Mouse (Mus musculus) macrophage (primary cell): ENCODE measurements around the gene Ubash3a. TPM values are rescaled to one million over a fixed set of nuclear protein-coding genes. Genes with fewer than 3 reads are reported as not detected.

Source experiments
- H3K27ac ChIP-seq: fragments of 350-480 bp; formaldehyde crosslinking; 2 replicates; pipeline ENCODE4 v1.9.0; 2021
- H3K36me3 ChIP-seq: fragments of 350-480 bp; formaldehyde crosslinking; 2 replicates; pipeline ENCODE4 v1.9.0; 2021; ENCODE audit errors: inconsistent target
- H3K4me3 ChIP-seq: fragments of 350-480 bp; formaldehyde crosslinking; 2 replicates; pipeline ENCODE4 v1.9.0; 2021; ENCODE audit errors: inconsistent target
- H3K79me2 ChIP-seq: fragments of 350-480 bp; formaldehyde crosslinking; 2 replicates; pipeline ENCODE4 v1.9.0; 2021; ENCODE audit errors: inconsistent target
- WGBS: methylation state at CpG from one replicate; pipeline ENCODE4 v1.1.7; 2026; ENCODE audit warnings: inconsistent platforms; ENCODE audit not compliant: missing documents; 5-methylcytosine and 5-hydroxymethylcytosine counted together
- polyA plus RNA-seq: library from polyadenylated mRNA; stranded (reverse); fragments of 250-400 nt; gene quantifications from 3 replicates; pipeline ENCODE4 v1.2.4, GENCODE M21; 2018; ENCODE audit warnings: inconsistent platforms

Gene Ubash3a
- polyA plus RNA-seq, 1 experiment from 2014 or later, result 0.24 TPM

- 90% methylated on average over 8 of the region's 8 CpGs for WGBS
- no peaks in the 10 kb centered on the region for H3K36me3 ChIP-seq
Observed at GRCm38 (mm10) chr17:31232251-31233010, 24.8 kb downstream of the Ubash3a start.

GRCm38 (mm10) chr17:31235915-31236314 lies 28.2 kb downstream of the Ubash3a start:
- no peaks in the 10 kb centered on the region for H3K36me3 ChIP-seq

More at GRCm38 (mm10) chr17:31232251-31233010, 24.8 kb downstream of the Ubash3a start:
- no peak overlapping the region for H3K27ac ChIP-seq
- no peaks in the 10 kb centered on the region for H3K79me2 ChIP-seq
- no peak overlapping the region for H3K4me3 ChIP-seq

GRCm38 (mm10) chr17:31238234-31239020 lies 30.8 kb downstream of the Ubash3a start:
- Histone ChIP-seq H3K79me2 (no peaks in the 10 kb centered on the region), H3K36me3 (no peaks in the 10 kb centered on the region), H3K4me3 (no peak overlapping the region), H3K27ac (no peak overlapping the region)
- 88% methylated on average over 7 of the region's 7 CpGs for WGBS

More at GRCm38 (mm10) chr17:31235915-31236314, 28.2 kb downstream of the Ubash3a start:
- Histone ChIP-seq H3K27ac (no peak overlapping the region), H3K4me3 (no peak overlapping the region), H3K79me2 (no peaks in the 10 kb centered on the region)
- WGBS, result 83% methylated on average over 1 of the region's 1 CpGs

GRCm38 (mm10) chr17:31241156-31241555 lies 33.5 kb downstream of the Ubash3a start:
- H3K36me3 ChIP-seq, result no peaks in the 10 kb centered on the region
- no peaks in the 10 kb centered on the region for H3K79me2 ChIP-seq
- 98% methylated on average over 8 of the region's 8 CpGs for WGBS
- H3K27ac ChIP-seq, result no peak overlapping the region
- no peak overlapping the region for H3K4me3 ChIP-seq

GRCm38 (mm10) chr17:31242764-31243163 lies 35.1 kb downstream of the Ubash3a start:
- Histone ChIP-seq H3K36me3 (no peaks in the 10 kb centered on the region), H3K79me2 (no peaks in the 10 kb centered on the region), H3K4me3 (no peak overlapping the region), H3K27ac (no peak overlapping the region)
- WGBS, result 10% methylated on average over 1 of the region's 1 CpGs

- Histone ChIP-seq H3K27ac (no peak overlapping the region), H3K4me3 (no peak overlapping the region), H3K36me3 (no peaks in the 10 kb centered on the region), H3K79me2 (no peaks in the 10 kb centered on the region)
- 56% methylated on average over 5 of the region's 5 CpGs for WGBS
Observed at GRCm38 (mm10) chr17:31245321-31245720, 37.6 kb downstream of the Ubash3a start.

- WGBS, result 76% methylated on average over 5 of the region's 5 CpGs
- Histone ChIP-seq H3K79me2 (no peaks in the 10 kb centered on the region), H3K36me3 (no peaks in the 10 kb centered on the region), H3K27ac (no peak overlapping the region), H3K4me3 (no peak overlapping the region)
Observed at GRCm38 (mm10) chr17:31247144-31247543, 39.5 kb downstream of the Ubash3a start.

GRCm38 (mm10) chr17:31253951-31254350 lies 46.3 kb downstream of the Ubash3a start:
- no peaks in the 10 kb centered on the region for H3K79me2 ChIP-seq
- no peak overlapping the region for H3K27ac ChIP-seq
- no peaks in the 10 kb centered on the region for H3K36me3 ChIP-seq
- no peak overlapping the region for H3K4me3 ChIP-seq
- WGBS, result 85% methylated on average over 5 of the region's 5 CpGs

- H3K4me3 ChIP-seq, result no peak overlapping the region
- H3K79me2 ChIP-seq, result no peaks in the 10 kb centered on the region
- no peaks in the 10 kb centered on the region for H3K36me3 ChIP-seq
- 38% methylated on average over 9 of the region's 9 CpGs for WGBS
- H3K27ac ChIP-seq, result no peak overlapping the region
Observed at GRCm38 (mm10) chr17:31254463-31254931, 46.8 kb downstream of the Ubash3a start.

GRCm38 (mm10) chr17:31257149-31257548 lies 49.5 kb downstream of the Ubash3a start:
- Histone ChIP-seq H3K4me3 (no peak overlapping the region), H3K27ac (no peak overlapping the region), H3K79me2 (no peaks in the 10 kb centered on the region), H3K36me3 (no peaks in the 10 kb centered on the region)
- 58% methylated on average over 1 of the region's 1 CpGs for WGBS

GRCm38 (mm10) chr17:31257898-31258297 lies 50.2 kb downstream of the Ubash3a start:
- Histone ChIP-seq H3K79me2 (no peaks in the 10 kb centered on the region), H3K27ac (no peak overlapping the region), H3K36me3 (no peaks in the 10 kb centered on the region), H3K4me3 (no peak overlapping the region)
- WGBS, result 97% methylated on average over 12 of the region's 12 CpGs

- WGBS, result 94% methylated on average over 9 of the region's 9 CpGs
- Histone ChIP-seq H3K36me3 (no peaks in the 10 kb centered on the region), H3K4me3 (no peak overlapping the region), H3K27ac (no peak overlapping the region), H3K79me2 (no peaks in the 10 kb centered on the region)
Observed at GRCm38 (mm10) chr17:31258310-31258865, 50.7 kb downstream of the Ubash3a start.

GRCm38 (mm10) chr17:31259145-31259544 lies 51.5 kb downstream of the Ubash3a start:
- no peak overlapping the region for H3K27ac ChIP-seq
- no peaks in the 10 kb centered on the region for H3K79me2 ChIP-seq
- 98% methylated on average over 4 of the region's 4 CpGs for WGBS
- H3K36me3 ChIP-seq, result no peaks in the 10 kb centered on the region
- H3K4me3 ChIP-seq, result no peak overlapping the region

- Histone ChIP-seq H3K79me2 (no peaks in the 10 kb centered on the region), H3K27ac (no peak overlapping the region), H3K36me3 (no peaks in the 10 kb centered on the region), H3K4me3 (no peak overlapping the region)
- 71% methylated on average over 4 of the region's 4 CpGs for WGBS
Observed at GRCm38 (mm10) chr17:31259825-31260224, 52.2 kb downstream of the Ubash3a start.

GRCm38 (mm10) chr17:31260430-31260829 lies 52.8 kb downstream of the Ubash3a start:
- WGBS, result 85% methylated on average over 7 of the region's 7 CpGs
- H3K79me2 ChIP-seq, result no peaks in the 10 kb centered on the region
- H3K36me3 ChIP-seq, result no peaks in the 10 kb centered on the region
- no peak overlapping the region for H3K4me3 ChIP-seq
- no peak overlapping the region for H3K27ac ChIP-seq
